Mouse (Mus musculus): ENCODE results near the gene Kank2.
A peak's percentile ranks its signal among the peaks of the same experiment; 100 is the strongest.
"Not testable (repeated sequence)": the region's sequence is repeated elsewhere in the genome, so short reads cannot be mapped to it uniquely, and the experiment has no call there.

Kank2 gene

GRCm38 (mm10) chr9:21818125-21818524, 19.6 kb upstream of the Kank2 start:
- no peak for DNase-seq

GRCm38 (mm10) chr9:21816716-21817305, 18.3 kb upstream of the Kank2 start:
- DNase-seq, result no peak

GRCm38 (mm10) chr9:21811170-21811569, 12.6 kb upstream of the Kank2 start:
- DNase-seq, result no peak

GRCm38 (mm10) chr9:21808561-21808960, 10.0 kb upstream of the Kank2 start:
- DNase-seq, result no peak

GRCm38 (mm10) chr9:21806976-21807375, 8.4 kb upstream of the Kank2 start:
- DNase-seq, result peak in 1 of 2 experiments; percentile 38

GRCm38 (mm10) chr9:21806363-21806762, 7.8 kb upstream of the Kank2 start:
- DNase-seq, result no peak

GRCm38 (mm10) chr9:21803986-21804644, 5.6 kb upstream of the Kank2 start:
- DNase-seq, result peak; percentile 87

GRCm38 (mm10) chr9:21801591-21801990, 3.0 kb upstream of the Kank2 start:
- no peak for DNase-seq

GRCm38 (mm10) chr9:21801121-21801520, 2.6 kb upstream of the Kank2 start:
- DNase-seq, result no peak

- DNase-seq, result no peak
Observed at GRCm38 (mm10) chr9:21799010-21799350, 436 bp upstream of the Kank2 start.

GRCm38 (mm10) chr9:21797921-21798344, 611 bp downstream of the Kank2 start:
- DNase-seq, result peak in 1 of 2 experiments; percentile 31

GRCm38 (mm10) chr9:21796919-21797318, 1.6 kb downstream of the Kank2 start:
- DNase-seq, result no peak

GRCm38 (mm10) chr9:21796259-21796658, 2.3 kb downstream of the Kank2 start:
- DNase-seq, result no peak

GRCm38 (mm10) chr9:21795579-21795978, 3.0 kb downstream of the Kank2 start:
- DNase-seq, result no peak

- peak; percentile 74 to 82 for DNase-seq
Observed at GRCm38 (mm10) chr9:21794925-21795324, 3.6 kb downstream of the Kank2 start.

- no peak for DNase-seq
Observed at GRCm38 (mm10) chr9:21794344-21794834, 4.2 kb downstream of the Kank2 start.

GRCm38 (mm10) chr9:21793507-21793906, 5.0 kb downstream of the Kank2 start:
- not testable (repeated sequence) for DNase-seq

- peak; percentile 38 to 39 for DNase-seq
Observed at GRCm38 (mm10) chr9:21792644-21793043, 5.9 kb downstream of the Kank2 start.

- peak in 1 of 2 experiments; percentile 32 for DNase-seq
Observed at GRCm38 (mm10) chr9:21791861-21792260, 6.7 kb downstream of the Kank2 start.

GRCm38 (mm10) chr9:21788234-21788633, 10.3 kb downstream of the Kank2 start:
- DNase-seq, result no peak

- DNase-seq, result no peak
Observed at GRCm38 (mm10) chr9:21787654-21788053, 10.9 kb downstream of the Kank2 start.

- DNase-seq, result peak; percentile 66 to 72
Observed at GRCm38 (mm10) chr9:21786906-21787305, 11.6 kb downstream of the Kank2 start.

- DNase-seq, result not testable (repeated sequence)
Observed at GRCm38 (mm10) chr9:21786309-21786708, 12.2 kb downstream of the Kank2 start.

- no peak for DNase-seq
Observed at GRCm38 (mm10) chr9:21784517-21785307, 13.8 kb downstream of the Kank2 start.

All from cerebellum, postnatal 36 days (tissue).